Mouse (Mus musculus) megakaryocyte, embryonic 14.5 days (primary cell): ENCODE measurements around the gene Spindoc. TPM values are rescaled to one million over a fixed set of nuclear protein-coding genes. Genes with fewer than 3 reads are reported as not detected.

Source experiments
- H3K27me3 ChIP-seq: replicated peaks from 2 replicates; pipeline ENCODE3; 2012; ENCODE audit warnings: inconsistent platforms
- H3K36me3 ChIP-seq: replicated peaks from 2 replicates; pipeline ENCODE3; 2012; ENCODE audit warnings: low read length, inconsistent platforms, mixed read lengths
- H3K4me1 ChIP-seq: 2 replicates; pipeline ENCODE4 v1.6.1; 2012; ENCODE audit warnings: inconsistent platforms
- H3K4me3 ChIP-seq: replicated peaks from 2 replicates; pipeline ENCODE3; 2012; ENCODE audit warnings: moderate library complexity, mild to moderate bottlenecking, inconsistent platforms
- H3K9me3 ChIP-seq: 2 replicates; pipeline ENCODE4 v1.6.1; 2012; ENCODE audit warnings: inconsistent platforms
- FLI1 ChIP-seq: IDR thresholded peaks from 2 replicates; pipeline ENCODE4 v1.6.1; 2012; ENCODE audit warnings: low read length, inconsistent platforms, mixed read lengths
- GATA1 ChIP-seq: IDR thresholded peaks from 3 replicates; pipeline ENCODE4 v1.6.1; 2012; ENCODE audit warnings: mixed read lengths, low read length, inconsistent platforms, borderline replicate concordance
- polyA plus RNA-seq: library from polyadenylated mRNA; stranded (reverse); fragments of >175 nt; gene quantifications from 2 replicates; pipeline ENCODE4 v1.2.3, GENCODE M21; 2012; ENCODE audit warnings: low replicate concordance; ENCODE audit not compliant: insufficient read depth

Spindoc gene
- polyA plus RNA-seq, 1 experiment: 40.6 TPM

- Histone ChIP-seq H3K4me1 (peaks cover 4% of the 10 kb centered on the region), H3K9me3 (no peaks in the 10 kb centered on the region), H3K36me3 (peaks cover 26% of the 10 kb centered on the region), H3K4me3 (no peak overlapping the region), H3K27me3 (peaks cover 5% of the 10 kb centered on the region)
- TF ChIP-seq FLI1: no peak
- no peak for TF ChIP-seq GATA1
These were observed 29.2 kb downstream of the Spindoc start for GRCm38 (mm10) chr19:7353636-7354035.

DNA sequence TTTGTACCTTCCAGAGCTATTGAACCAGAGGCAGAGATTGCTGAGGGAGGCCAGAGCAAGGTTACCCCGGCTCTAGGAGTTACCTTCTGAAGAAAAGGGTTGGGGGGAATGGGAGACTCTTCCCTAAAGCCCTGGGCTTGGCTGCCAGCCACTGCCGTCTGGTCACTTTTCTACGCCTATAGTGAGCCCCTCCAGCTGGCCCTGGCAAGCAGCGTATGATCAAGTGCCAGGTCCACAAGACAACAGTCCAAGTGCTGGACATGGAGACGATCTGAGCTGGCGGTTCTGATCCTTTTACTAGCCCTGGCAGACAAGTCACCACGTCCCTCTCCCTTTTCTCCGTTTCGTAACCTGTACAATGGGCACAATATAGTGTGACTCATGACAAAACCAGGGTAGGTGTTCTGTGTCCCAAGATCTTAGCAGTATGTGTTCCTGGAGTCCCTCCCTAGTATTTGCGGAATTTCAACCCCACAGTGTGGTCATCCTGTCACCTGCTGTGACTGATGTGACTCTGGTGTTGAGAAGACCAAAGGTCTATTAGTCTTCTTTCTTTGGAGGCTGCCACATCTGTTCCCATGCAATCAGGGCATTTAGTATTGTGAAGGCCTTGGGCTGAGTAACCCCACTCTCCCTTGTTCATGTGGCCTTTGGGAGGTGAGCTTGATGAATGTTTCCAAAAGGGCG is 29.8 kb downstream of the Spindoc start:
- Histone ChIP-seq H3K4me1 (peaks cover 4% of the 10 kb centered on the region), H3K27me3 (peaks cover 5% of the 10 kb centered on the region), H3K4me3 (no peak overlapping the region), H3K36me3 (peaks cover 19% of the 10 kb centered on the region), H3K9me3 (no peaks in the 10 kb centered on the region)
- TF ChIP-seq FLI1: no peak
- no peak for TF ChIP-seq GATA1

DNA sequence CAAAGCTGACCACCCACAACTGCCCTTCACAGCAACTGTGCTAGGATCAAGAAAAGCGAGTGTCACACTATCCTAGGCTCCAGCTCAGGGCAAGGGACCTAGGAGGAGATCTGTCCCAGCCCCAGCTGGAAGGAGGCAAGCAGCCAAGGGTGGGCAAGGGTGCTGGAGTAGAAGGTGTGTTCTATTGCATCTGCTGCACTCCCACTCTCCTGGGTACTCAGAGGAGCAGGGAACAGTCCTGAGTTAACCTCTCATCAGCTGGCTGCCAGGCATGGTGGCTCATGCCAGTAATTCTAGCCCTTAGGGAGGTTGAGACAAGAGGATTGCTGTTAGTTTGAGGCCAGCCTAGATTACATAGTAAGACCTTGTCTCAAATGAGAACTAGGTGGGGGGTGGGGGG is 32.8 kb downstream of the Spindoc start:
- Histone ChIP-seq H3K9me3 (no peaks in the 10 kb centered on the region), H3K4me3 (no peak overlapping the region), H3K4me1 (peaks cover 11% of the 10 kb centered on the region), H3K36me3 (no peaks in the 10 kb centered on the region), H3K27me3 (peaks cover 7% of the 10 kb centered on the region)
- no peak for TF ChIP-seq GATA1
- no peak for TF ChIP-seq FLI1

GRCm38 (mm10) chr19:7345235-7345755 is 37.5 kb downstream of the Spindoc start:
- Histone ChIP-seq H3K9me3 (no peaks in the 10 kb centered on the region), H3K36me3 (no peaks in the 10 kb centered on the region), H3K27me3 (peaks cover 5% of the 10 kb centered on the region), H3K4me3 (no peak overlapping the region), H3K4me1 (peaks cover 26% of the 10 kb centered on the region)
- TF ChIP-seq FLI1 (no peak), GATA1 (no peak)

DNA sequence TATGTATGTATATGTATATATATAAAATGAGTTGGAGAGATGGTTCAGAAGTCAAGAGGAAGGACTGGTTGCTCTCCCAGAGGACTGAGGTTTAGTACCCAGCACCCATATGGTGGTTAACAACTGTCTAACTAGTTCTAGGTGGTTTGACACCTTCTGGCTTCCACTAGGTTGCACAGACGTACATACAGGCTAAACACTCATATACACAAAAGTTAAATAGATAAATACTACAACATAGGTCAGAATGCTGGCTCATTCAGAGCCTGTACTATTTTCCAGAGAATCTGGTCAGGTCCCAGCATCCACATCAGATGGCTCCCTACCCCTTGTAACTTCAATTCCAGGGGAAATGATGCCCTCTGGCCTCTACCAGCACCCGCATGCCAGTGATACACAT is 40.1 kb downstream of the Spindoc start:
- Histone ChIP-seq H3K27me3 (peaks cover 2% of the 10 kb centered on the region), H3K4me3 (no peak overlapping the region), H3K36me3 (peaks cover 17% of the 10 kb centered on the region), H3K4me1 (peaks cover 48% of the 10 kb centered on the region), H3K9me3 (no peaks in the 10 kb centered on the region)
- TF ChIP-seq GATA1: no peak
- no peak for TF ChIP-seq FLI1

- Histone ChIP-seq H3K4me3 (peak within 1 kb of the TSS; percentile 98), H3K9me3 (no peaks in the 10 kb centered on the region), H3K36me3 (peaks cover 19% of the 10 kb centered on the region), H3K27me3 (no peaks in the 10 kb centered on the region), H3K4me1 (peaks cover 57% of the 10 kb centered on the region)
- TF ChIP-seq FLI1 (no peak), GATA1 (no peak)
These were observed 41.0 kb downstream of the Spindoc start, which contains the start of gene Mark2 for GRCm38 (mm10) chr19:7341512-7342397. Gene Mark2 (minus strand): TSS chr19:7341860.

GRCm38 (mm10) chr19:7340780-7341475 is 41.9 kb downstream of the Spindoc start:
- Histone ChIP-seq H3K9me3 (no peaks in the 10 kb centered on the region), H3K4me3 (peak overlapping the region; percentile 98), H3K4me1 (peaks cover 65% of the 10 kb centered on the region), H3K36me3 (peaks cover 27% of the 10 kb centered on the region), H3K27me3 (no peaks in the 10 kb centered on the region)
- TF ChIP-seq GATA1: no peak
- TF ChIP-seq FLI1: no peak

DNA sequence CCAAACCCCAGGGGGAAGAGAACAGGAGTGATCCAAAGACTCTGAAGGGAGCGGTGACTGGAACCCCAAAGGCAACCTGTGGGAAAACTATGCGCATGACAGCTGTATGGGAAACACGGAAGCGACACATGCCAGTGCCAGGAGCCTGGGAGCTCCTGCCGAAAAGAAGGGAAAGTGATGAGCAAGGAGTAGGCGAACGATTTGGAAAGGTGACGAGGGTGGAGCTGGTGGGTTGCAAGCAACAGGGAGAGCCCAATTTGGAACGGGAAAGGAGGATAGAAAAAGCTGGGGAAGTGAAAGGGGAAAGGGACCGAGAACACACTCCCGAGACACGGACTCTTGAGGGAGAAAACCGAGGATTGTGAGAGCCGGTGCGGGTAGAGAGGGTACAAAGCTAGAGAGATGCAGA is 42.4 kb downstream of the Spindoc start:
- H3K9me3 ChIP-seq: no peaks in the 10 kb centered on the region
- H3K4me1 ChIP-seq: peaks cover 67% of the 10 kb centered on the region
- H3K36me3 ChIP-seq: peaks cover 32% of the 10 kb centered on the region
- H3K4me3 ChIP-seq: peak overlapping the region; percentile 98
- no peaks in the 10 kb centered on the region for H3K27me3 ChIP-seq
- TF ChIP-seq FLI1 (no peak), GATA1 (no peak)

DNA sequence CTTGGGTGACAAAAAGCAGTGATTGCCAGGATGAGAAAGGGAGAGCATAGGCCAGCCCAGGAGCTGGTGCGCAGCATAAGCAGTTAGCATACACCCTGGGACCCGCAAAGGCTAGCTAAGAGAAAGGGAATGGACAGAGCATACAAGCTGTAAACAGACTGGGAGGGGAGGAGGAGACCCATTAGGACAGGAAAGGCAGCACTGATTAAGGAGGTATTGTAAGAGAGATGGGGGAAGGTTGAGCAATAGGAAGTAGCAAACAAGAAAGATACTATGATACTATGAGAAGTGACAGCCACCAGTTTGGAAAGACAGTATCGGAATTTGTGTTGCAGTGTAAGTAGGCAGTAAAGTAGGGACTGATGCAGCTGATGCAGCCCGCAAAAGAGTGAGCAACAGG is 42.9 kb downstream of the Spindoc start:
- H3K4me1 ChIP-seq: peaks cover 63% of the 10 kb centered on the region
- TF ChIP-seq FLI1 (no peak), GATA1 (no peak)

DNA sequence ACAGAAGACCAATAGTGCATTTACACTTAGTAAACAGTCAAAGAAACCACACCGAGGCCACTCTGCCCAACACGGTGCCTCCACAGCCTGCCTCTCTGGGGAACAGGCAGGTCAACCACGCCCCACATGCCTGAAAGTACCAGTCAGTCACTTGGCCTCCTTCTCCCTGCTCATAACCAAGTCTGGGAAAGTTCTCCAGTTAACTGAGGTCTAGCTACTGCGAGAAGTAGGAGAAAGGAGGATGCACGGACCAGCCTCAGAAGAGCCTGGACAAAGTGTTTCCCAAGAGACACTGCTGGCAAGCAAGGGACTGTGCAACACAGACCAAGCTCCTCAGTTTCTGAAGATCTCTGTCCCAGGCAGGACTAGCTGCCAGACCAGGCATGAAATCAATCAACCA is 43.8 kb downstream of the Spindoc start:
- Histone ChIP-seq H3K36me3 (peaks cover 40% of the 10 kb centered on the region), H3K4me1 (peaks cover 70% of the 10 kb centered on the region), H3K9me3 (no peaks in the 10 kb centered on the region), H3K27me3 (no peaks in the 10 kb centered on the region), H3K4me3 (peak overlapping the region; percentile 98)
- no peak for TF ChIP-seq GATA1
- TF ChIP-seq FLI1: no peak

More for the DNA sequence above, 42.9 kb downstream of the Spindoc start:
- no peaks in the 10 kb centered on the region for H3K27me3 ChIP-seq
- H3K4me3 ChIP-seq: peak overlapping the region; percentile 98
- peaks cover 32% of the 10 kb centered on the region for H3K36me3 ChIP-seq
- H3K9me3 ChIP-seq: no peaks in the 10 kb centered on the region
